Mouse (Mus musculus) heart, postnatal 0 days (tissue): Measurements from ENCODE around the gene Zc3hav1l.

Source experiments
- CTCF ChIP-seq: IDR thresholded peaks from 2 replicates; pipeline ENCODE4 v1.5.1; 2016; ENCODE audit warnings: antibody characterized with exemption, control low read depth, low read depth
- EP300 ChIP-seq: IDR thresholded peaks from 2 replicates; pipeline ENCODE4 v1.6.1; 2016; ENCODE audit warnings: antibody characterized with exemption, low read depth

- no peak for TF ChIP-seq CTCF
- TF ChIP-seq EP300 = no peak
These were observed 56.2 kb downstream of the Zc3hav1l start for GRCm38 (mm10) chr6:38242833-38243232.
